Mouse (Mus musculus) E14TG2a.4 (cell line): ENCODE measurements at regions not wholly inside any gene's neighbourhood (a gene's known extent, or its start where the extent isn't known, plus 50 kb on each side); places are given as distances from the start of the nearest gene placed in this dataset.
A peak's percentile ranks its signal among the peaks of the same experiment; 100 is the strongest.

ENCODE experiments used
- CTCF ChIP-seq: conservative IDR thresholded peaks from 2 replicates; pipeline ENCODE4 v1.5.1; 2014; ENCODE audit warnings: low read length
- POU5F1 ChIP-seq: IDR thresholded peaks from 2 replicates; pipeline ENCODE4 v1.6.1; 2014; ENCODE audit warnings: low read length, borderline replicate concordance

DNA sequence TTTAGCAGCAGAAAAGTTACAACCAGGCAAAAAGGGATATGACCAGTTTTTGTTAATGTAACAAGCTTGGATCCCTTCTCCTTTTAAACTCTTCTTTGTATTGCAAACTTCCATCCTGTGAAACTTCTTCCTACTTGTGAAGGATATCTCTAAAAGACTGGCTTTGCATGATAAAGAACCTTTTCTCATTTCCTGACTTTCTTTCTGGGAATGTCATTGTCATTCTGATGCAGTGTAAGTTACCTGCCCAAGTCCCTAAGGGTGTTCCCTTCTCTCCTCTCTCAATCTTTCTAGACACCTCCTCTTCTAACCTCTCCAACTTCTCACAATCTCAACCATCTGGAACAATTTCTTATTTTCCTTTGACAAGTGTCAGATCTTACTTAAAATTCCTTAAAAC lies 874.0 kb upstream of the Mms22l start:
- TF ChIP-seq CTCF (no peak), POU5F1 (peak; percentile 83; the same call in 1 of the 2 replicates)
